Mouse (Mus musculus): ENCODE measurements around the gene Gm128. TPM values are rescaled to one million over a fixed set of nuclear protein-coding genes. Genes with fewer than 3 reads are reported as not detected.

The Gm128 gene
- polyA plus RNA-seq, 1 experiment from 2014 or later: 0.30 TPM

- DNase-seq (ENCODE audit: extremely low spot score, low spot score): peak; percentile 97
- peak within 1 kb of the TSS; percentile 71 for H3K4me3 ChIP-seq
- under 1% methylated on average over 53 of the region's 53 CpGs for WGBS
- H3K9me3 ChIP-seq: no peaks in the 10 kb centered on the region
- no peaks in the 10 kb centered on the region for H3K27me3 ChIP-seq (ENCODE audit: poor library complexity, severe bottlenecking)
- peaks cover 33% of the 10 kb centered on the region for H3K4me1 ChIP-seq
- H3K27ac ChIP-seq: peak within 1 kb of the TSS; percentile 94
- 0 out of 2 replicates have a peak, but pooled peaks cover 3% of the 10 kb centered on the region for H3K36me3 ChIP-seq (replicated peaks)
Observed at GRCm38 (mm10) chr3:95281216-95282126, 40.1 kb upstream of the Gm128 start, which contains the start of the genes Mindy1 and Prune1. Gene Mindy1, plus strand, starts transcription at chr3:95281345. Gene Prune1, minus strand, starts transcription at chr3:95282076.

- Histone ChIP-seq H3K4me1 (peaks cover 33% of the 10 kb centered on the region), H3K4me3 (peak overlapping the region; percentile 71), H3K27me3 (ENCODE audit: poor library complexity, severe bottlenecking) (no peaks in the 10 kb centered on the region), H3K9me3 (no peaks in the 10 kb centered on the region), H3K27ac (peak overlapping the region; percentile 94), H3K36me3 (replicated peaks) (0 out of 2 replicates have a peak, but pooled peaks cover 3% of the 10 kb centered on the region)
- WGBS: 31% methylated on average over 8 of the region's 8 CpGs
- DNase-seq (ENCODE audit: extremely low spot score, low spot score): no peak
Observed at GRCm38 (mm10) chr3:95280747-95281146, 39.3 kb upstream of the Gm128 start.

GRCm38 (mm10) chr3:95277149-95277551 is 35.8 kb upstream of the Gm128 start:
- Histone ChIP-seq H3K27ac (no peak overlapping the region), H3K4me3 (no peak overlapping the region), H3K36me3 (replicated peaks) (peaks cover 12% of the 10 kb centered on the region), H3K27me3 (ENCODE audit: poor library complexity, severe bottlenecking) (no peaks in the 10 kb centered on the region), H3K4me1 (peaks cover 12% of the 10 kb centered on the region), H3K9me3 (no peaks in the 10 kb centered on the region)
- WGBS: 100% methylated on average over 1 of the region's 1 CpGs
- no peak for DNase-seq (ENCODE audit: extremely low spot score, low spot score)

GRCm38 (mm10) chr3:95276428-95276934 is 35.1 kb upstream of the Gm128 start:
- DNase-seq (ENCODE audit: extremely low spot score, low spot score): no peak
- no peak overlapping the region for H3K27ac ChIP-seq
- H3K4me3 ChIP-seq: no peak overlapping the region
- peaks cover 12% of the 10 kb centered on the region for H3K36me3 ChIP-seq (replicated peaks)
- no peaks in the 10 kb centered on the region for H3K9me3 ChIP-seq
- peaks cover 7% of the 10 kb centered on the region for H3K4me1 ChIP-seq
- 90% methylated on average over 5 of the region's 5 CpGs for WGBS
- H3K27me3 ChIP-seq (ENCODE audit: poor library complexity, severe bottlenecking): no peaks in the 10 kb centered on the region

- H3K9me3 ChIP-seq: no peaks in the 10 kb centered on the region
- H3K36me3 ChIP-seq (replicated peaks): peaks cover 12% of the 10 kb centered on the region
- no peaks in the 10 kb centered on the region for H3K27me3 ChIP-seq (ENCODE audit: poor library complexity, severe bottlenecking)
- H3K4me1 ChIP-seq: no peaks in the 10 kb centered on the region
- no peak overlapping the region for H3K27ac ChIP-seq
- no peak for DNase-seq (ENCODE audit: extremely low spot score, low spot score)
- no peak overlapping the region for H3K4me3 ChIP-seq
- WGBS: 87% methylated on average over 6 of the region's 6 CpGs
Observed at GRCm38 (mm10) chr3:95275161-95275560, 33.8 kb upstream of the Gm128 start.

- Histone ChIP-seq H3K9me3 (no peaks in the 10 kb centered on the region), H3K27me3 (ENCODE audit: poor library complexity, severe bottlenecking) (no peaks in the 10 kb centered on the region), H3K27ac (no peak overlapping the region), H3K4me1 (no peaks in the 10 kb centered on the region), H3K36me3 (replicated peaks) (peaks cover 12% of the 10 kb centered on the region), H3K4me3 (no peak overlapping the region)
- WGBS: 94% methylated on average over 4 of the region's 4 CpGs
- DNase-seq (ENCODE audit: extremely low spot score, low spot score): no peak
Observed at GRCm38 (mm10) chr3:95274453-95274852, 33.1 kb upstream of the Gm128 start.

- WGBS: 89% methylated on average over 5 of the region's 5 CpGs
- H3K27me3 ChIP-seq (ENCODE audit: poor library complexity, severe bottlenecking): no peaks in the 10 kb centered on the region
- no peaks in the 10 kb centered on the region for H3K4me1 ChIP-seq
- peaks cover 21% of the 10 kb centered on the region for H3K36me3 ChIP-seq (replicated peaks)
- no peak overlapping the region for H3K27ac ChIP-seq
- no peaks in the 10 kb centered on the region for H3K9me3 ChIP-seq
- no peak overlapping the region for H3K4me3 ChIP-seq
- DNase-seq (ENCODE audit: extremely low spot score, low spot score): no peak
Observed at GRCm38 (mm10) chr3:95273471-95273870, 32.1 kb upstream of the Gm128 start.

GRCm38 (mm10) chr3:95270766-95271364 is 29.5 kb upstream of the Gm128 start:
- no peak for DNase-seq (ENCODE audit: extremely low spot score, low spot score)
- Histone ChIP-seq H3K4me3 (no peak overlapping the region), H3K27me3 (ENCODE audit: poor library complexity, severe bottlenecking) (no peaks in the 10 kb centered on the region), H3K36me3 (replicated peaks) (peaks cover 43% of the 10 kb centered on the region), H3K27ac (no peak overlapping the region), H3K9me3 (no peaks in the 10 kb centered on the region), H3K4me1 (no peaks in the 10 kb centered on the region)
- 84% methylated on average over 12 of the region's 12 CpGs for WGBS

- Histone ChIP-seq H3K27ac (no peak overlapping the region), H3K4me1 (no peaks in the 10 kb centered on the region), H3K9me3 (no peaks in the 10 kb centered on the region), H3K4me3 (no peak overlapping the region), H3K27me3 (ENCODE audit: poor library complexity, severe bottlenecking) (no peaks in the 10 kb centered on the region), H3K36me3 (replicated peaks) (peaks cover 49% of the 10 kb centered on the region)
- DNase-seq (ENCODE audit: extremely low spot score, low spot score): no peak
- WGBS: 94% methylated on average over 5 of the region's 5 CpGs
Observed at GRCm38 (mm10) chr3:95269789-95270188, 28.4 kb upstream of the Gm128 start.

- DNase-seq (ENCODE audit: extremely low spot score, low spot score): no peak
- Histone ChIP-seq H3K4me1 (0 out of 2 replicates have a peak, but pooled peaks cover 5% of the 10 kb centered on the region), H3K27me3 (ENCODE audit: poor library complexity, severe bottlenecking) (no peaks in the 10 kb centered on the region), H3K4me3 (no peak overlapping the region), H3K27ac (no peak overlapping the region), H3K36me3 (replicated peaks) (peaks cover 60% of the 10 kb centered on the region), H3K9me3 (no peaks in the 10 kb centered on the region)
Observed at GRCm38 (mm10) chr3:95267855-95268254, 26.5 kb upstream of the Gm128 start.

- WGBS: 96% methylated on average over 3 of the region's 3 CpGs
- H3K27me3 ChIP-seq (ENCODE audit: poor library complexity, severe bottlenecking): no peaks in the 10 kb centered on the region
- H3K4me1 ChIP-seq: 0 out of 2 replicates have a peak, but pooled peaks cover 5% of the 10 kb centered on the region
- no peak overlapping the region for H3K4me3 ChIP-seq
- no peak overlapping the region for H3K27ac ChIP-seq
- DNase-seq (ENCODE audit: extremely low spot score, low spot score): no peak
- H3K36me3 ChIP-seq (replicated peaks): peaks cover 74% of the 10 kb centered on the region
- H3K9me3 ChIP-seq: no peaks in the 10 kb centered on the region
Observed at GRCm38 (mm10) chr3:95266052-95266451, 24.7 kb upstream of the Gm128 start.

- Histone ChIP-seq H3K4me1 (0 out of 2 replicates have a peak, but pooled peaks cover 5% of the 10 kb centered on the region), H3K27ac (no peak overlapping the region), H3K27me3 (ENCODE audit: poor library complexity, severe bottlenecking) (no peaks in the 10 kb centered on the region), H3K36me3 (replicated peaks) (peaks cover 87% of the 10 kb centered on the region), H3K4me3 (no peak overlapping the region), H3K9me3 (no peaks in the 10 kb centered on the region)
- WGBS: 78% methylated on average over 1 of the region's 1 CpGs
- no peak for DNase-seq (ENCODE audit: extremely low spot score, low spot score)
Observed at GRCm38 (mm10) chr3:95264724-95265123, 23.3 kb upstream of the Gm128 start.
